Mouse (Mus musculus) gastrocnemius, adult 18-20 months (tissue): ENCODE measurements around the gene Pou2f3. TPM values are rescaled to one million over a fixed set of nuclear protein-coding genes. Genes with fewer than 3 reads are reported as not detected.

Source experiments
- DNase-seq: peaks from one replicate; pipeline ENCODE4 v3.0.0; 2021; ENCODE audit warnings: low spot score
- long read RNA-seq, 2 experiments: library from polyadenylated mRNA; stranded (forward); transcript quantifications; one replicate each; pipeline ENCODE4 v2.0.0; 2021
- total RNA-seq, 2 experiments: library from RNA; stranded (reverse); gene quantifications; 2 replicates each; pipeline ENCODE4 v1.2.3; 2021

The Pou2f3 gene
- total RNA-seq: under 1 TPM in 1 of 2 experiments, not detected in 1; 0.16 TPM
- long read RNA-seq, experiment 1: 0 reads
- long read RNA-seq, experiment 2: 0 reads

DNA sequence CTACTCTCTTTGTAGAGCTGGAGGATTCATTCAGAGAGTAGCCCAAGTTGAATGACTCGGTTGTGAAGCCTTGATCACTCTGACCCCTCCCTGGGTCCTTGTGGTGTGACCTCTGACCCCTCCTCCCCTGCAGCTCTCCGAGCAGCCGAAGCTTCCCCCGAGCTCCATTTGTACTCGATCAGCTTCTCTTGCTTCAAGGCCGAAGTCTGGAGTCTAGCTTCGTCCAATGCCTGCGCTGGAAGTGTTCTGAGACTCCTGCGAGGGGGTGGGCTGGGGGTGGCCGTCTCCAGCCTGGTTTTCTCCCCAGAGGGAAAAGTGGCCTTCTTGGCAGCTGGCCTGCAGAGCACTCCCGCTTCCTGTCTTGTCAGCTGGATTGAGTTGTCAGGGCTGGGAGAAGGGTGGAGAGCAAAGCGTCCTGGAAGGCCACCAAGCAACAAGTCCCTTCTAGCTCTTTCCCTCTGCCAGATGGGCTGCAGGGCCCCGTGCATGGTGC lies at the start of gene Pou2f3:
Gene Pou2f3 (minus strand): TSS at position 180 of the 493 bp plus-strand sequence.
- DNase-seq: peak; percentile 71

DNA sequence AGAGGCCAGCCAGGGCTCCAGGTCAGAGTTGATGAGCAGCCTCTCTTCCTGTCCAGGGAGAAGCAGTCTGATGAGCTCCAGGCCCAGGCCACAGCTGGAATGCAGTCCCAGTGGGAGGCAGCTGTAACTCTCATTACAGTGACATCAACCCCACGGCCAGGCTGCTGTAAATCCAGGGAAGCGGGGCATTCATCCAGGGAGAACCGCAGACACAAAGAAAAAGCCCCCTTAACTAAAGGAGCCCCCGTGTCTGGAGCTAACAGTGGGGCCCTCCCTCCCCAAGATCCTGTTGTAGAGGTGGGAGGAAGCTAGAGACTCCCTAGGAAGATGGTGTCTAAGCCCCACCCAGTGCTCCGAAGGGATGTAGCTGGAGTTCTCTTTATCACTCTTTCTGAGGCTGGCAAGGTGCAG lies 43.1 kb upstream of the Pou2f3 start:
- peak; percentile 71 for DNase-seq

DNA sequence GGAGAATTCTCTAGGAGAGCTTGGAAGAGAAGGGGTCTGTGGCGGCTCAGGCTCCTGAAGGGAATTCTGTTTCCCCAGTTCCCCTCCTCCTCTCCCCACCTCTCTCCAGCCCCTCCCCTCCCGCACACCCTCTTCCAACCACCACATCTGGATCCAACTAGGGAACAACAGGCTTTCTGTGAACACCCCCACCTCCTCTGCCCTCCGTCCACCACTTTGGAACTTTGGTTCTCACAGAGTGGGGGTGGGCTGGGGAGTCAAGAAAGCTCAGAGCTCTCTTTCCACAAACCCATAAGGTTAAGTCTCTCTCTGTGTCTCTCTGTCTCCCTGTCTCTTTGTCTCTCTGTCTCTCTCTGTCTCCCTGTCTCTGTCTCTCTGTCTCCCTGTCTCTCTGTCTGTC lies 42.6 kb upstream of the Pou2f3 start:
- DNase-seq: no peak

DNA sequence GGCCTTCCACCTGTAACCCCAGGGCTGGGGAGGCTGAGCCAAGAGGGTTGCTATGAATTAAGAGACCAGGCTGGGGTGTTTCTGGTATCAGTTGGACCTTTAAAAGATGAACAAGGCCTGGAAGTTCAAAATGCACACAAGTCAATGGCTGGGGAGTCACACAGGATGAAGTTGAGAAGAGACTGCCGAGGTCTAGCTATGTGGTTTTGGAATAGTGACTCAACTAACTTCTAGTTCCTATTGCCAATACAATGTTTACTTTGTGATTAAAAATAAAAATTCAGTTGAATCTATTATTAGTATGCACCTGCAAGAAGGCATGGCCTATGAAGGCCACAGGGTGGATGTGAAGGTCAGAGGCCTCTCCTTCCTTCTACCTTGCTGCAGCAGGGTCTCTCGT lies 41.6 kb upstream of the Pou2f3 start:
- DNase-seq: no peak

DNA sequence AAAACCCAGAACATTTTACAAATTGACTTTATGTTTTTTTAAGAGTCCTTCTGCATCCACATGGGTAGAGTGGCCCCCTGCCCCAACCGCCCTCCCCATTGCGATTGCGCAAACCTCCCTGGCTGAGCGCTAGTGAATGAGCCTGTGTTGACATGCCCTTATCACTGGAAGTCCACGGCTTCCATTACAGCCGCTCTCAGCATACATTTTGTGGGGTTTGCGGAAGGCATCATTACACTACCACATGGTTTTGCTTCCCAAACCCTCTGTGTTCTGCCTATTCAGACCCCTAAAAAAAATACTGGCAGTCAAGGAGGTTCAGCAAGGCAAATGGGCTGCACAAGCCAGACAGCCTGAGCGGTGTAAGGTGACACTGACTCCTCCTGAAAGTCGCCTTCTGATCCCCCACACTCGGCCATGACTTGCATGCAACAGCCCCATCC lies 36.6 kb upstream of the Pou2f3 start:
- no peak for DNase-seq

DNA sequence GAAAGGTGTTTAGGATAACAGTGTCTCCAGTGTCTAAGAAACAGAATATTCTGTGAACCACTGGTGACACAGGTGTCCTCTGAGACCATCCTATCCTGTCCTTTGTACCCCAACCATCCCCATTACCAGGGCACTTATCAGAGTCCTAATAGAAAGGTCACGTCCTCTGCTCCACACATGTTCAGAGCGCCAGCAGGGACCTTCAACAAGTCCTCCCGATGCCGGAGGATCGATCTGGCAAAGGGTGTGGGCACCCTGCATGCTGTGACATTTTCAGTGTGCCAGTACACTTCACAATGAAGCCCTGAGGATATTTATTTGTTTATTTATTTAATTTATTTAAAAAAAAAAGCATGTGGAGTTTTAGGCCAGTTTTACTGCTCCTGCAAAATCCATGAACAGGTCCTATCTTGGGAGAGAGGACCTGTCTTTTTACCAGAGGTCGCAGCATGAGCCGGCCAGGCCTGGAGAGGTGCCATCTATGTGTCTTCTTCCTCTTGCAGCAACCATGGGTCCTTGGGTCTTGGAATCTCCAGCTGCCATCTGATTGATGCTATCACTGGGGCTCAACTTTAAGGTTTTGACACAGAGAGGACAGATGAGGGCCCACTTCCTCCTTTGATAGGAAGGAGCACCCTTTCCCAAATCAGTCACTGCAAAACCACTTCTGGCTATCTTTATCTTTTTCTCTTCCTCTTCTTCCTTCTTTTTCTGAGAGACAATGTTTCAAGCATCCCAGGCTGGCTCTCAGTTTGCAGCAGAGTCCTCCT lies 35.8 kb upstream of the Pou2f3 start:
- no peak for DNase-seq

DNA sequence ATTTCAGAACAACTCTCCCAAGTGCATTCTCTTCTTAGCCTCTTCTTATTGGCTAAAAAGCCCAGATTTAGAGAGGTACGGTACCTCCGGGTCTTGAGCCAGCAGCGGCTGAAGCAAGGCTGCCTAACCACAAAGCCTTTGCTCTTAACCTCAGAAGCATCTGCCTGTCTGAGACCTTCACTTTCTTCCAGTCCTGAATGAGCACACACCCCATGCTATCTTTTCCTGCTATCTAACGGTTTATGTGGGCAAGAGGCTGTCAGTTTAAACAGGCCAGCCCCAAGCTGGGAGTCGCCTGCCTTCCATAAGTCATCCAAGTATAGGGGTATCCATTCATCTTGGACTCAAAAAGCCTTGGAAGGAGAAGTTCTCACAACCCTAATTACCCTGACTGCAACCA lies 32.3 kb upstream of the Pou2f3 start:
- no peak for DNase-seq

DNA sequence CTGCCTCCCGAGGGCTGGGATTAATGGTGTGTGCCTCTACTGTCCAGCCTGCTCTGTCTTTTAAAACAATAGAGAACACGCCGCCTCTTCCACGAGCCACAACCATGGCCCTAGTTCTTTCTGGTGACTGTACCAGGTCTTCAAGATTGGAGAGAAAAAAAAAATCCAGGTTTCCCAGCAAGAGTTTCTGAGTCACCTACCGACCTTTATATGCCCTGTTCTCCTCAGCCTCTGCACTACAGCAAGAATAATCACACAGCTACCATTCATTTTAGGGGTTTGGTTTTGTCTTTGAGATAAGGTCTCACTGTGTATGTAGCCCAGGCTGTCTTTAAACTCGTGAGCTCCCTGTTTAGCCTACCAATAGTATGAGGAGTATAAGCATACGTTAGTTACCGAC lies 31.8 kb upstream of the Pou2f3 start:
- DNase-seq: no peak

DNA sequence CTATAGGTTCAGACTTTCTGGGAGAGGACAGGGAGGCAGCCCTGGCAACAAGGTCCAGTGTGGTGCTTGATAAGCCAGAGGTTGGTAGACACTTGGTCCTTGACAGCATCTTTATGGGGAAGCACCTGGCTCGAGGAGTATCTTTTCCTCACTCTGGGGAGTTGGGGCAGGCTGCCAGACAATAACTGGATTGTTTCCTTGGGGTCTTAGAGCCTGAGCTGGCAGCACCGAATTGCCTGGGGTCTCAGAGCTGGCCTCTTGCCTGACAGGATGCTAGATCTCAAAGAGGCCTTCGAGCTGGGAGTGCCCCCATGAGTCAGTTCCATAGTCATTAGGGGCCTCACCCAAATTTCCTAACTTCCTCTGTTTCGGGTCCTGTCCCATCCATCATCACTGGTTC lies 31.1 kb upstream of the Pou2f3 start:
- DNase-seq: no peak

DNA sequence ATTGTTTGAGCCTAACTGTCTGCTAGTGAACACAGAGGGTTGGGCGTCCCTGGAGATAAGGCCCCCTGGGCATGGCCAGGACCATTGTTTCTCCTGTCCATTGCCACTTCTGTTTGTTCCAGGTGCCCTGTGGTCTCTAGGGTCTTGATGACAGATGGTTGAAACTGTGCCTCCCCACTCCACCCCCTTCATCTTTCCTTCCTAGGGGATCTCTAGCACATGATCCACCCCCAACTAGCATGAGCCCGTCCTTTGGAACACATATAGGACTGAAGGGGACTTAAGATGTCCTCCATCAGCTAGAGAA lies 30.4 kb upstream of the Pou2f3 start:
- DNase-seq: no peak

DNA sequence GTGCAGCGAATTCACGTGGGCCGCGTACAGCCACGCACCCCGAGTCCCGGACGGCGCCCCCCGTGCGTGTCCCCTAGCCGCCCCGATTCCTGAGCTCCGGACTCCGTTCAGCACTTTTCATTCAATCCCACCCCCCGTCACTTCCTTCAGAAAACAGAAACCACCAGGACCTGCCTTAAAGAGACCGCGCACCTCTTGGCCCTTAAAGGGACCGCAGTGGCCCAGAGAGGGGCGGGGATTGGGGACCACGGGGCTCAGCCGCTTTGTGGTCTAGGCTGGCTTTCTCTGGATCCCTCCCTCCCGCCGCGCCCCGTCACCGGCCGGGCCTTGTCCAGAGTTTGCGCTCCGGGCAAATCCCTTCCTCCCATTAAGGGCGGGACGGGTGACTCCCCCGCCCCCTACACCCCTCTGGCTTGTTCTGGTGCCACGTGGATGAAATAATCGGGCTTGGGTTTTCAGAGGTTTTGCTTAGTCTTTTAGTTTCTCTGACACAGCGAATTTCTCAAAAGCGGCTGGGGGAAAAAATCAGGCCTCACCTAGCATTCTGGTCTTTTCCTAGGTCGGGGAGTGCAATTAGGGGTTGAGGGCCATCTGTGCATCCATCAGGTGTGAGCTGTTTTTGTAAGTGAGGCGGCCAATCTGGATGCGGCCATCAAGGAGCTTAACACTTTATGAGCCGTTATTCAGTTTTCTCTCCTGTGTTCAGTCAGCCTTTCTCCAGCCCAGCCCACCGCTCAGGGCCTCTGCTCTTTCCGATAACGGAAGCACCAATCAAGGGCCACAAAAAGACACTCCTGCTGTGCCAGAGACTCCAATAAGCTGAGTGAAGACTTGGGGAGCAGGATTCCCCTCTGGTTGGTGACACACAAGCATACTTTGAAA lies 29.8 kb upstream of the Pou2f3 start, which contains the start of gene Oaf:
Gene Oaf (minus strand): TSS at position 200 of the 882 bp plus-strand sequence.
- DNase-seq: peak; percentile 90

DNA sequence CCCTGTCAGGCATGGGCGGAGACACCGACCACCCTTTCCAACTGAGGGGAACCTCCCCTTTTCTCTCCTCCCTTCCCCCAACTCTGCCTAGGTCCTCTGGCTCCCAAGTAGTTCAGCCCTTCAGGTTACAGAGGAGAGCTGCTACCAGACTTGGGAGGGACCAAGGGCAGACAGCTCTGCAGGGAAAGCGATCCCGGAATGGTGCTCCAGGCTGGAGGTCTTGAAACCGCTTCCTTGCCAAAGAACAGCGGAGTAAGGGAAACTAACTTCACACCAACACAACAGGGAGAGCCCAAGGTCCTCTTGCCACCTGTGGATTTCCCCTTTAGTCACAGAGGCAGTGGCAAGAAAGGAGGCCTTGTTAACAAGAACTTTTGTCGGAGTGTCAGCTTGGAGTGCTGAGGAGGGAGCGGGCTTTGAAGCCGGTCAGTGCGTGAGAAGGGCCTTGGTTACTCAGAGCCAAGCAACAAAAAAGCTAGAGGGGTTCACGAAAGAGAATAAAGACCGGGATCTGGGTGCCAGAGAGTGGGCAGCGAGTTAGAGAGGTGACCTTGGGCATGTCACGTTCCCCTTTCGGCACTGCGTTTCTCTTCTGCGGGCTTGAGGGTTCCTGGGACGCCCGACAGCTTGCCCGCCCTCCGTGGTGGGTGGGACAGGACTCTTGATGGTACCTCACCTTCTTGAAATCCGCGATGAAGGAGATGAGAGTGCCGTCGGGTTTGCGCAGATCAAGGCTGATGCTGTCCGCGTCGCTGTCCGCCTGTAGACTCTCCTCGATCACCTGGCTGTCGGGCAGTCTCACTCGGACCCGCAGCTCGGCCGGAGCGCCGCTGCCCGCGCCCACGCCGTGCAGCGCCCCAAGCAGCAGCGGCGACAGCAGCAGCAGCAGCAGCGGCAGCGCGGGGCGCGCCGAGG lies 28.7 kb upstream of the Pou2f3 start:
- no peak for DNase-seq

DNA sequence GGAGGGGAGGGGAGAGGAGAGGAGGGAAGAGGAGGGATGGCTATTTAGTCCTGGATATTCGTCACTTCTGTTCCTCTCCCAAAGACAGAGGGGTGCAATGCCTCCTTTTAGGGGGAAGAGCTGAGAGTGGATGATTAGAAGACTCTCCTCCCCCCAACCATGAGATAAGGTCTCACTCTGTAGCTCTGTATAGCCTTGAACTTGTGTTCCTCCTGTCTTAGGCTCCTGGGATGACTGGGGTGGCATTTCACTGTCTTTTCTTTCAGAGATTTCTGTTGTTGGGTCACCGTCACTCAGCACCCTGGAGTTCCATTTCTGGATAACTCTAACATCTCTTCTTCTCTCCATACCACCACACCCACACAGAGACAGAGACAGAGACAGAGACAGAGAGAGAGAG lies 28.0 kb upstream of the Pou2f3 start:
- DNase-seq: no peak

DNA sequence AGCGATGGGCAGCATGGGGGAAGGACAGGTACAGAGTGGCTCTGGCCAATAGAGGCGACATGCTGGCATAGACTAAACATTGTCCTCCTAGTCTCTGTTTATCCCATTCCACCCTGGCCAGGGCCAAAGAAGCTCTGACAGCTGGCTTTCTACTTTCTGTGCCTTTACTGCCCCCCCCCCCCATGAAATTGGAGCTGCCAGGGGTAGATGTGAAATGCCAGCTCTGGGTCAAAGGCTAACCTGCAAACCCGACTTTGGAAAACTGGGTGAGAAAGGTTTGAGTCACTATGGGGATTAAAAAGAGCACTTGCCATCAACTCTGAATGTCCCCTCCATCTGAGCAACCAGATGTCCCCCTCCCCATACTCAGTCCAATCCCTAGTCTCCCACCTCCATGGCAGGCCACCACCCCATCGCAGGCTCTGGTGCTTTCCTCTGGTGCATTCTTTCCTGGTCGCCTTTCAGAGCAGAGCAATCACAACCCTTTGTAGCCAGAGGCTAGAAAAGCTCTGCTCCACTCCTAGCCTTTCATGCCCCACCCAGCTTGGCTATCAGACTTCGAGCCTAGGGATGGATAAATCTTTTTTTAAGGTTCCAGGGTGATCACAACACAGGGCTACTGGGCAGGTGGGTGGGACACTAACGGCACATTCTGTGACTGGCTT lies 27.1 kb upstream of the Pou2f3 start:
- no peak for DNase-seq

DNA sequence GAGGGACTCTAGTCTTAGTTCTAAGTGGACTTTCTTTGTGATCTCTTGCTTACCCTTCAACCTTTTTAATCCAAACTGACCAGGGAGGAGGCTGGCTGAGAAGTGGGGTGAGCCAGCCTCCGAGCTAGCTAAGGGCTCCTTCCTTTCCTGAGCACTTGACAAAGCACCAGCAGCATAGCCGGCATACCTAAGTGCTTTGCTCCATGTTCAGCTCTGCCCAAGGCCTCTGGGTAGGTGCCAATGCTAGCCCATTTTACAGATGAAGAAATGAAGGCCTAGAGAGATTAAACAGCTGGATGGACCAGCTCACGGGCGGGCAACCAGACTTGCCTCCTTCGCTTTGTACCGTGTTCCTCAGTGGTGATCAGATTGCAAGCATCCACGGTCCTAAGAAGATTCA lies 26.4 kb upstream of the Pou2f3 start:
- DNase-seq: no peak

DNA sequence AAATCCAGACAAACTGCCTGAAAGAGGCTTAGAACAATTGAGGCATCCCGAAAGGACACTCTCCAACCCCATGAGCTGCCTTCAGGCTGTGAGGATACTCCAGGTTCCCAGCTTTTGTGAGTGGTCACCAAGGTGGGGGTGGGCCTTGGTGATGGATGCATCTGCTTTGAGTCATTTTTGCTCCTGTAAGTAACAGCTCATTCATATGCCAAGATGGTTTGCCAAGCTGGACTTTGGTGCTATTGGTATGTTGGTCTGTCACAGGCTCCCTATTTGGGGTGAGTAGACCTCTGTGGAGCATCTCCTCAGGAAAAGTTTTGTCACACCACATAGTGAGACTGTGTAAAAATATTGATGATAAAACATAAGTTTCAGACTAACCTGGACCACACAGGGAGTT lies 25.9 kb upstream of the Pou2f3 start:
- no peak for DNase-seq

DNA sequence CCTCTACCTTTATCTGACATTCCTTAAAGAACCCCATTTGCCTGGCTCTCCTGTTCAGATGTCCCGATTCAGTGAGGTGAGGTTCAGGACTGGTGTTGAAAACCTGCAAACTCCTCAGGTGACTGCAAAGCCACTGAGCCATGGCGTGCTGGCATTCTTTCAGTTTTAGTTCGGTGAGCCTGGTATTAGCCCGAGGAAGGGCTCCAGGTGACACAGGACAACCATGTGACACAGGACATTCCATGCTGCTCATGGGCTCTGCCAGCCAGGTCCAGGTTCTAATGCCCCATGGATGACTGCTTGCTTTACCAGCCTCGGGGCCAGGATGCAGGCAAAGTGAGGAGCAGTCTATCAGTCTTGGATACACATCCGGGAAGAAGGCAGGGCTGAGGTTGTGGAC lies 25.2 kb upstream of the Pou2f3 start:
- no peak for DNase-seq

DNA sequence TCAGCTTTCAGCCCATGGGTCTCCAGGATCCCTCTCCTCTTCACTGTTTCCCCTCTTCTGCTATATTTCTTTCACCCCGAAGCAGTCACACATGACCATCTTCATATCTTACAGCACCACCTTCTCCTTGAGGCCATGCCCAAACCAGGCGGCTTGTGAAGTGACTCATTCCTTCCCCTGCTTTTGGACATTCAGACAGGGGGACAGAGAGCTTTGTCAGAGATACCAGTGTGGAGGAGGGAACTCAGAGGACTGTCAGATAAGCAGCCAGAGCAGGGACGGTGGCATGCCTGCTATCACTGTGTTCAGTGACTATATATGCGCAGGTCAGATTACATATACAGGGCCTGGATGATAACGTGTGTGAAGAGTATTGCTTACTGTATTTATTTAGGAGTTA lies 24.3 kb upstream of the Pou2f3 start:
- DNase-seq: no peak

DNA sequence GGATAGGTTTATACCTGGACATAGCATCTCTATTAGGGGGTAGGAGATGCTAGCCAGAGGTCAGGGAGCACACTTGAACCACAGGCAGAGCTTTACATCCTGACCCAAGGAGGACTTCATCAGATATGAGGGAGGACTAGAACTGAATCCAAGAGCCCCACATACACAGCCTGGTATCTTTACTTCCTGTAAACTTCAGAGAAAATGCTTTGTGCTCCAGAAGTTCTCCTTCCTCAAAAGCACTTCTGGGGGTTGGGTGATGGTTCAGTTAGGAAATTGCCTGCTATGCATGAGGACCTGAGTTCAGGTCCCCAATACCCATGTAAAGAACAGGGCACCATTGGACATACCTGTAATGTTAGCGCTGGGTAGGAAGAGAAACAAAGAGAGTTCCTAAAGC lies 23.3 kb upstream of the Pou2f3 start:
- no peak for DNase-seq

DNA sequence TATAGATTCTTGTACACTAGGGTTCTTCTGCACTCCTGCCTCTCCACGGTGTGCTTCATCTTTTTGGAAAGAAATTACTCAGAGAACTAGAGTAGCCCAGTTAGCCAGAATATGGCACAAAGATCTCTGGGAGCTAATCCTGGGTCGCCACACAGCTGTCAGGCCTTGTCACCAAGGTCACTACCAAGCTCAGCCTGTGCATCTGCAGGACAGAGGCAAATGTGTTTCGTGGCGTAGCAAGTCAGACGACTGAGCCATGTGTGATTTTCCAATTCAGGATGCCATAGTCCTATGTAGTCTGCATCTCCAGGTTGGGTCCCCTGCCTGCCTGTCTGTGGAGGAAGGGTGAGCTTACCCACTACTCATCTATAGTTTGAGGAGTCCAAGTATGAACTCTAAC lies 22.9 kb upstream of the Pou2f3 start:
- DNase-seq: no peak

DNA sequence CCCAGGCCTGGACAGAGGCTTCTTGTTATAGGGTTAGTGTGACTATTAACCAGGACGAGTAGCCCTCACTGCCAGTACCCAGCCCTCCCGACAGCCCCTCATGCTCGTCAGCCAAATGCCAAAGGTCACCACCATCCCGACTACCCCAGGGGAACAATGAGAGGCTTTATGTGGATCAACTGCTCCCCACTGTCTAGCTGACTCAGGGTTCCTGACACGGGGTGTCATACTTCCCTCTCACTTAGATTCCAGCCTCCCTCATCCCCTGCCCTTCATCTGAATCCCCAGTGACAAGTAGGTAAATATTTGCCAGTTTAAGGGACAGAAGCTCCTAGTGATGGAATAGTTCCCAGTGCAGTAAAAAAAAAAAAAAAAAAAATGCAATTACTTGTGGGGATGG lies 22.1 kb upstream of the Pou2f3 start:
- DNase-seq: no peak
